Mouse (Mus musculus): ENCODE results near the gene Mdga2. TPM values are rescaled to one million over a fixed set of nuclear protein-coding genes. Genes with fewer than 3 reads are reported as not detected.

Mdga2 gene
- polyA plus RNA-seq (2012; rRNA removed): 0.01 TPM in 1 of 2 replicates, not detected in the other

GRCm38 (mm10) chr12:67222221-67223025 is at the start of gene Mdga2:
Gene Mdga2 (minus strand): TSS chr12:67222549.

